Mouse (Mus musculus): Measurements from ENCODE around the gene Fam187a.

Fam187a gene
- long read RNA-seq, experiment 1, result 0 reads
- long read RNA-seq, experiment 2, result 0 reads

- intact Hi-C loops (cut with DNase I), result no loop called here
Observed at GRCm38 (mm10) chr11:102884616-102885219, at the start of gene Fam187a. Gene Fam187a (plus strand): TSS chr11:102885169.

- intact Hi-C loops (cut with DNase I), result no loop called here
Observed at GRCm38 (mm10) chr11:102835549-102835948, 49.4 kb upstream of the Fam187a start, which contains the start of gene Higd1b. Gene Higd1b (plus strand): TSS chr11:102835849.

GRCm38 (mm10) chr11:102836146-102836545 is 48.8 kb upstream of the Fam187a start:
- intact Hi-C loops (cut with DNase I), result no loop called here

GRCm38 (mm10) chr11:102837385-102837784 is 47.6 kb upstream of the Fam187a start:
- intact Hi-C loops (cut with DNase I), result no loop called here

GRCm38 (mm10) chr11:102838126-102838525 is 46.8 kb upstream of the Fam187a start:
- intact Hi-C loops (cut with DNase I), result no loop called here

- intact Hi-C loops (cut with DNase I), result no loop called here
Observed at GRCm38 (mm10) chr11:102838616-102839150, 46.3 kb upstream of the Fam187a start.

GRCm38 (mm10) chr11:102845926-102846325 is 39.0 kb upstream of the Fam187a start:
- intact Hi-C loops (cut with DNase I), result no loop called here

- intact Hi-C loops (cut with DNase I), result loop anchor here (2.0 to 5.0 kb wide), 2 partner anchors 35 to 75 kb away; partner anchors contain the start of gene Gjc1
Observed at GRCm38 (mm10) chr11:102851883-102852282, 33.1 kb upstream of the Fam187a start.

- intact Hi-C loops (cut with DNase I), result loop anchor here (2.0 to 5.0 kb wide), 2 partner anchors 36 to 77 kb away; partner anchors contain the start of gene Gjc1
Observed at GRCm38 (mm10) chr11:102853760-102854159, 31.2 kb upstream of the Fam187a start.

GRCm38 (mm10) chr11:102855941-102856340 is 29.0 kb upstream of the Fam187a start:
- intact Hi-C loops (cut with DNase I), result no loop called here

GRCm38 (mm10) chr11:102858951-102859350 is 26.0 kb upstream of the Fam187a start:
- intact Hi-C loops (cut with DNase I), result no loop called here

- intact Hi-C loops (cut with DNase I), result no loop called here
Observed at GRCm38 (mm10) chr11:102859933-102860332, 25.0 kb upstream of the Fam187a start.

GRCm38 (mm10) chr11:102864272-102864671 is 20.7 kb upstream of the Fam187a start:
- intact Hi-C loops (cut with DNase I), result no loop called here

- intact Hi-C loops (cut with DNase I), result no loop called here
Observed at GRCm38 (mm10) chr11:102874801-102875334, 10.1 kb upstream of the Fam187a start.

GRCm38 (mm10) chr11:102879558-102879957 is 5.4 kb upstream of the Fam187a start:
- intact Hi-C loops (cut with DNase I), result no loop called here

GRCm38 (mm10) chr11:102880585-102881313 is 4.2 kb upstream of the Fam187a start, which contains the start of the genes Eftud2 and Ccdc103:
Gene Eftud2 (minus strand): TSS chr11:102880985.
Gene Ccdc103 (plus strand): TSS chr11:102881204.
- intact Hi-C loops (cut with DNase I), result no loop called here

- intact Hi-C loops (cut with DNase I), result no loop called here
Observed at GRCm38 (mm10) chr11:102881314-102882198, 3.4 kb upstream of the Fam187a start.

GRCm38 (mm10) chr11:102887433-102887832 is 2.5 kb downstream of the Fam187a start:
- intact Hi-C loops (cut with DNase I), result no loop called here

- intact Hi-C loops (cut with DNase I), result no loop called here
Observed at GRCm38 (mm10) chr11:102888135-102888534, 3.2 kb downstream of the Fam187a start.

GRCm38 (mm10) chr11:102890096-102890495 is 5.1 kb downstream of the Fam187a start:
- intact Hi-C loops (cut with DNase I), result loop anchor here (5.0 kb wide), 1 partner anchor 47 kb away; no protein-coding TSS in a partner anchor

Measured in adrenal gland (tissue).